Mouse (Mus musculus) kidney, embryonic 14.5 days (tissue): ENCODE measurements around the gene Sp100. TPM values are rescaled to one million over a fixed set of nuclear protein-coding genes. Genes with fewer than 3 reads are reported as not detected.

Experiments
- ATAC-seq: fragments of 200-750 bp; cut with Nextera tagmentation; 2 replicates; pipeline ENCODE4 v1.8.0; 2017; ENCODE audit warnings: moderate number of reproducible peaks, mild to moderate bottlenecking, moderate TSS enrichment, moderate library complexity; ENCODE audit not compliant: low FRiP score, low TSS enrichment
- H3K27ac ChIP-seq: fragments of 300-500 bp; sonication (generic); 2 replicates; pipeline ENCODE4 v1.5.1; 2014; ENCODE audit warnings: low read depth, mild to moderate bottlenecking, low read length, moderate library complexity, mixed read lengths
- H3K27me3 ChIP-seq: fragments of 300-500 bp; sonication (generic); 2 replicates; pipeline ENCODE4 v1.6.1; 2014; ENCODE audit warnings: mild to moderate bottlenecking, low read length; ENCODE audit not compliant: control insufficient read depth, insufficient read depth
- H3K36me3 ChIP-seq: fragments of 300-500 bp; sonication (generic); 2 replicates; pipeline ENCODE4 v1.6.1; 2014; ENCODE audit warnings: low read length, mixed read lengths; ENCODE audit not compliant: control insufficient read depth, insufficient read depth
- H3K4me1 ChIP-seq: fragments of 300-500 bp; sonication (generic); 2 replicates; pipeline ENCODE4 v1.6.1; 2014; ENCODE audit warnings: low read length, mixed read lengths; ENCODE audit not compliant: control insufficient read depth, insufficient read depth
- H3K4me2 ChIP-seq: fragments of 300-500 bp; sonication (generic); replicated peaks from 2 replicates; pipeline ENCODE4 v1.6.1; 2014; ENCODE audit warnings: low read depth, mild to moderate bottlenecking, low read length
- H3K4me3 ChIP-seq: fragments of 300-500 bp; sonication (generic); 2 replicates; pipeline ENCODE4 v1.5.1; 2014; ENCODE audit warnings: mild to moderate bottlenecking, low read length
- H3K9ac ChIP-seq: fragments of 300-500 bp; sonication (generic); 2 replicates; pipeline ENCODE4 v1.6.1; 2014; ENCODE audit warnings: low read depth, mild to moderate bottlenecking, low read length, moderate library complexity
- H3K9me3 ChIP-seq: fragments of 300-500 bp; sonication (generic); 2 replicates; pipeline ENCODE4 v1.6.1; 2016; ENCODE audit warnings: low read length; ENCODE audit not compliant: control insufficient read depth
- WGBS: fragments of 180-500 bp; shearing (Covaris S2); extraction: QIAGEN DNeasy Blood & Tissue Kit; methylation state at CpG from one replicate; pipeline ENCODE4 v1.1.7; 2014; 5-methylcytosine and 5-hydroxymethylcytosine counted together
- microRNA-seq: library from miRNA; unstranded; fragments of <30 nt; microRNA quantifications from one replicate; pipeline ENCODE4, GENCODE M21; 2016
- polyA plus RNA-seq: library from polyadenylated mRNA; unstranded; fragments of >200 nt; fragmentation: Nextera tagmentation; extraction: Ambion mirVana; gene quantifications from 2 replicates; pipeline ENCODE4 v1.2.1, GENCODE M21; 2014

Gene Sp100
- polyA plus RNA-seq, 1 experiment from 2014 or later: 1.3 TPM

DNA sequence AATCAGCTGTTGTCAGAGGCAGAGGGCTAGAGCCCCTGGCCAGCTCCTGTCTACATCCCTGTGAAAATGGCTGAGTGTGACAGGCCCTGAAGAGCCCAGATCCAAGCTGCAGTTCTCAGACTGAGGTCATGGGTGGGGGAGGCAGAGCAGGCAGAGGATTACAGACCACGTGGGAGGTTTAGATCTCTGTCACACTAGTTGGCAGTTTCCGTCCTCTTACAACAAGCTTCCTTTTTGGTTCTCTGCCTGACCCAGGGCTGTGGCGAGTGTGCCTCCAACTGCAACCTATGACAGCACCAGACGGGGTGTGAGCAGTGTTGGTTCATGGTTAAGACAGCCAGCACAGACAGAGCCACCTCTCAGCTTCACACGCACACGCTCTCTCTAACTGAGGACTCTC, 101.7 kb downstream of the Sp100 start:
- peak; percentile 74 for ATAC-seq
- 39% methylated on average over 6 of the region's 6 CpGs for WGBS
- no peak overlapping the region for H3K9ac ChIP-seq

DNA sequence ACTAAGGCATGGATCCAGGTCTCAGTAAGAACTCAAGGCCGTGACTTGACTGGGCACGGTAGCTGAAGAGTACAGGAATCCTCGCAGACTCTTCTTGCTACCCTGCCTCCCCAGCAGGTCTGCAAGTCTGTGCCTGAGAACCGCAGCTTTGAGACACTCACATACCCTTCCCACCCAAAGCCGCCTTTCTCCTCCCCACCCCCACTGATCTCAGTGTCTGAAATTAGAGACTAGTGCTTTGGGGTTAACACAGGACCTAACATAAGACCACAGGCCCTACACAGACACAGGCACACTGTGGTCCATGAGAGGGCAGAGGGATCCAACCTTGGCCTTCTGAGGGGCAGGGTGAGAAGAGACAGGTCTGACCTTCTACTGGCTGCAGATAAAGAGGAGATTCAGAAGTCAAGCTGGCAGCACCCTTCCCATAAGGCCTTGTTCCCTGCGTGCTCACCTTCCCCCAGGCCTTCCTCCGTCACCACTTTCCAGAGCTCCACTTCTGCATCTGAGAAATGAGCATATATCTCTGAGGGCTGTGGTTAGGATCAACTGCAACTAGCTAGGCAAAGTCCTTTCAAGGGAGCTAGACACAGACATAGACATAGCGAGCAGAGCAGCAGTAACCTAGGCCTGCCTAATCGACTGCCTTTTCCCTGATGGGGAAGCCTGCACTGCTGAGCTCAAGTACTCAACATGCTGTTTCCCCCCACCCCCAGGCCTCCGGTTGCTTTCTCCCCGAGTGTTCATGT, 102.3 kb downstream of the Sp100 start:
- no peak overlapping the region for H3K4me2 ChIP-seq
- H3K27me3 ChIP-seq: no peaks in the 10 kb centered on the region
- H3K9me3 ChIP-seq: no peaks in the 10 kb centered on the region
- ATAC-seq: 0 out of 2 replicates have a peak, but pooled peaks have one; percentile 26
- no peaks in the 10 kb centered on the region for H3K4me1 ChIP-seq
- no peak overlapping the region for H3K4me3 ChIP-seq
- H3K9ac ChIP-seq: no peak overlapping the region
- 86% methylated on average over 11 of the region's 11 CpGs for WGBS
- H3K27ac ChIP-seq: no peak overlapping the region
- H3K36me3 ChIP-seq: no peaks in the 10 kb centered on the region

More for the DNA sequence above, 101.7 kb downstream of the Sp100 start:
- Histone ChIP-seq H3K9me3 (no peaks in the 10 kb centered on the region), H3K36me3 (no peaks in the 10 kb centered on the region), H3K4me1 (no peaks in the 10 kb centered on the region), H3K27me3 (no peaks in the 10 kb centered on the region), H3K27ac (no peak overlapping the region), H3K4me3 (no peak overlapping the region), H3K4me2 (no peak overlapping the region)

DNA sequence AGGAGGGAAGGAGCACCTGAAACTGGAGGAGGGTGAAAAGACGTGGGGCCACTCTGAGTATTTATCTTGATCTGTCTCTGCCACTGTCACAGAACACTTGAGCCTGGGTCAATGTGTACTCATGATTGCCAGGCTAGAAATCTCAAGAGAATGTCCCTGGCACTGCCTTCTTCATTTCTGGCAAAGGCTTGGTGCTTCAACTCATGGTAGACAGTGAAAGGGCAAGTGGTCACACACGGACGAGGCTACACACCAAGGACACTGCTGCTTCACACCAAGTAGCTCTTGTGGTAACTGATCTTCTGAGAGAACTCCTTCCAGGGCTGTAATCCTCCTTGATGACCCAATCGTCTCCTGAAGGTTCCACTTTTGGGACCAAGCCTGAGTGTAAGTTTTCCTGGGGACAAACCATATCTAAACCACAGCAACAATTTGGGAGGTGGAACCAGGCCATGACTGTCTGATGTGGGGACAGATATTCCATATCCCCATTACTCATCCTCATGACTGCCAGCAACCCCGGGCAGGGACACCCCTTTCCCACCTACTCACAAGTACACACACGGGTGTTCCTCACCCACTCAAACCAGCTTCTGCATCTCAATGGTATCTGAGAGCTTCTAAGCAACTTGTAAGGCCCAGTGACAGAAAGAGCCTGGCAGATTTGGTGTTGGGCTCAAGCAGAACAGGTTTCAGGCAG, 107.9 kb downstream of the Sp100 start:
- H3K27me3 ChIP-seq: no peaks in the 10 kb centered on the region
- H3K4me2 ChIP-seq: no peak overlapping the region
- H3K9ac ChIP-seq: no peak overlapping the region
- no peak overlapping the region for H3K27ac ChIP-seq
- WGBS: 64% methylated on average over 6 of the region's 6 CpGs
- H3K36me3 ChIP-seq: no peaks in the 10 kb centered on the region
- no peak overlapping the region for H3K4me3 ChIP-seq
- H3K9me3 ChIP-seq: no peaks in the 10 kb centered on the region
- no peaks in the 10 kb centered on the region for H3K4me1 ChIP-seq
- ATAC-seq: no peak

DNA sequence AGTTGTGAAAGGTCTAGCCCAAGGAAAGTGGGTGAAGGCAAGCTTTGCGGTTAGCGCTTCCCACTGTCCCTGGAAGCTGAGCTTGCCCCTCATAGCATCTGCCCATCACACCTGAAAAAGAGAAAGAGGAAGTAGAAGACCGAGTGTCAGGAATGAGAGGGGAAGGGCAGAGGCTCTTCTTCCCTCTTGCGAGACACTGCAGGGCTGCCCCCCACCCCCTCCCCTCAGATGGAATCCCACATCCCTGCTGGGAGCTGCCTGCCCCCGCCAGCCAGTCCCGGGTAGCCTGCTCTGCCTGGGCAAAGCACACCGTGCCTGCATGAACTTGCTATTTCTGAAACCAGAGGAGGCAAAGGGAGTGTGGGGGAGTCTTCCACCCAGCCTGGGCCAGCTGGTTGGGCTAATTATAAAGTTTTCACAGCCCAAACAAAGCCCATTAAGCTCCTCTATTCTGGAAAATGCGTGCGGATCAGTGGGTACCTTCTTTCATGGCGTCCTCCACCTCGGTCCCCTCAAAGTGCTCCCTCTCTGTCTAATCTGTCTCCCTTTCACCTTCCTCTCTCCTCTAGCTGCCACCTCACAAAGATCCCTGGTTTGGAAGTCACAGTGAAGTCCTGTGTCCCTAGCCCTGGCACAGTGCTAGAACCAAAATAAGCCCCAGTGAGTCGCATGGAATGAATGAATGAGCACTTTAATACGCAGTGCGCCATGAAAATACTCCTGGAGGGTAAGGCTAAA, 108.6 kb downstream of the Sp100 start:
- Histone ChIP-seq H3K27me3 (no peaks in the 10 kb centered on the region), H3K4me2 (no peak overlapping the region), H3K9ac (no peak overlapping the region), H3K27ac (peak overlapping the region; percentile 59; the same call in 1 of the 2 replicates), H3K9me3 (no peaks in the 10 kb centered on the region), H3K4me1 (no peaks in the 10 kb centered on the region), H3K36me3 (no peaks in the 10 kb centered on the region), H3K4me3 (no peak overlapping the region)
- 30% methylated on average over 14 of the region's 14 CpGs for WGBS
- ATAC-seq: peak; percentile 91

DNA sequence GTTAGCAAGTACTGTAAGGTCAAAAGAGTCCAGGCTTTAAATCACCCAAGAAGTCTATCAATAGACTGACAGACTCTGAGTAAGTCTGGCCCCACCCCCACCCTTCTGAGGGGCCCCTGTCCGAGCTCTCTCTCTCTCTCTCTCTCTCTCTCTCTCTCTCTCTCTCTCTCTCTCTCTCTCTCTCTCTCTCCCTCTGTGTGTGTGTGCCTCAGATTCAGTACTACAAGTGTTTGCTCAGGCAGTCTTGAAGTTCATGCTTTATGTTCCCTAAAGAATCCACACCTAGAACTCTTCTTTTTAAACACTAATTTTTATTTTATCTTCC, 109.1 kb downstream of the Sp100 start:
- Histone ChIP-seq H3K4me3 (no peak overlapping the region), H3K4me2 (no peak overlapping the region), H3K36me3 (no peaks in the 10 kb centered on the region), H3K9me3 (no peaks in the 10 kb centered on the region), H3K27ac (peak overlapping the region; percentile 59; the same call in 1 of the 2 replicates), H3K9ac (no peak overlapping the region), H3K4me1 (no peaks in the 10 kb centered on the region), H3K27me3 (no peaks in the 10 kb centered on the region)
- ATAC-seq: peak; percentile 21; the same call in 1 of the 2 replicates
- WGBS: 23% methylated on average over 1 of the region's 1 CpGs

Small RNA genes lying within 50 kb of the gene (microRNA-seq; reads per million reads assigned to microRNA genes)
- gene Mir8096: not detected

Other genes starting within 250 kb of the Sp100 start
- not detected in 2 replicates for gene G530012D18Rik, start 74.3 kb upstream of the Sp100 start, polyA plus RNA-seq
- 1.1 and 1.7 TPM in 2 replicates for gene Sp110, start 51.2 kb upstream of the Sp100 start, polyA plus RNA-seq
- gene Sp140, start 49.6 kb upstream of the Sp100 start, polyA plus RNA-seq: 1.2 and 2.0 TPM in 2 replicates
- gene A630001G21Rik, start 128.7 kb downstream of the Sp100 start, polyA plus RNA-seq: 0.87 and 1.8 TPM in 2 replicates
- gene Cab39, start 143.5 kb downstream of the Sp100 start, polyA plus RNA-seq: 37.9 and 53.0 TPM in 2 replicates
- gene Itm2c, start 244.3 kb downstream of the Sp100 start, polyA plus RNA-seq: 145 and 179 TPM in 2 replicates